Mouse (Mus musculus) kidney, adult 2 months (tissue): ENCODE data around the gene Tmem232.
"Not testable (repeated sequence)": the region's sequence is repeated elsewhere in the genome, so short reads cannot be mapped to it uniquely, and the experiment has no call there.

Source experiments
- CTCF ChIP-seq: fragments of 200-500 bp; conservative IDR thresholded peaks from 2 replicates; pipeline ENCODE4 v1.5.1; 2011; ENCODE audit warnings: low read depth, mild to moderate bottlenecking, control low read depth, low read length, moderate library complexity, mixed read lengths; ENCODE audit not compliant: insufficient read depth, insufficient read length
- POLR2A ChIP-seq: fragments of 200-500 bp; IDR thresholded peaks from one replicate; pipeline ENCODE4 v1.6.1; 2011; ENCODE audit warnings: low read depth, low read length, control low read depth

GRCm38 (mm10) chr17:65437906-65438305, 102.7 kb downstream of the Tmem232 start:
- not testable (repeated sequence) for TF ChIP-seq CTCF, POLR2A
